Comparison of ENCODE assay signal across 34 mouse cellular contexts in the genomic region with DNA sequence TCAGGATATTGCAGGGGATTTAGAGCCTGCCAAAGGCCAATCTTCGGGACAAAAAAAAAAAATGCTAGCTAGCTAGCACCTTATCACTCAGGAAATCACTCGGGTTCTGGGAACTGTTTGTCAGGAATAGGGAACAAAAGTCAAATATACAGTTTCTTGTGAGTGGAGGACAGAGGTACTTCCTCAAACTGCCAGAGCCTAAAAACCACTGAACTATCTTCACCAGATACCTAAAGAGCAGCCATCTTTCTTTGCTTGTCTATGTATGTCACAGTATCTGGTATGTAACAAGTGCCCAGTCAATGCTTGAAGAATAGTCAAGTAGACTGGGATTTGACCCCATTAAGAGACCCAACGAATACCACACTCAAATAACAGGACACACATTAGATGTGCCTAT. TPM values are rescaled to one million over a fixed set of nuclear protein-coding genes. Genes with fewer than 3 reads are reported as not detected.
"Had no signal": no experiment of that assay in that cellular context is flagged by ENCODE, and none has a peak within 500 bp of the region (broad histone marks: within the 10 kb centered on the region; RNA-seq: fewer than 3 reads in every experiment).

No protein-coding gene starts in this region.

- H3K36me3 ChIP-seq: heart, embryonic 10.5 days; heart, embryonic 12.5 days; hindbrain, embryonic 10.5 days; hindbrain, embryonic 12.5 days; hindbrain, embryonic 15.5 days; kidney, embryonic 15.5 days; limb, embryonic 10.5 days; limb, embryonic 12.5 days; liver, embryonic 13.5 days had no signal

- H3K4me1 ChIP-seq: heart, embryonic 10.5 days; heart, embryonic 12.5 days; hindbrain, embryonic 10.5 days; hindbrain, embryonic 12.5 days; hindbrain, embryonic 15.5 days; kidney, embryonic 15.5 days; limb, embryonic 10.5 days; limb, embryonic 12.5 days; liver, embryonic 13.5 days had no signal

- H3K9me3 ChIP-seq: heart, embryonic 10.5 days; heart, embryonic 12.5 days; hindbrain, embryonic 10.5 days; hindbrain, embryonic 12.5 days; hindbrain, embryonic 15.5 days; kidney, embryonic 15.5 days; limb, embryonic 10.5 days; limb, embryonic 12.5 days; liver, embryonic 13.5 days had no signal

- H3K27ac ChIP-seq: gastrocnemius, adult 2 months; heart, embryonic 10.5 days; hindbrain, embryonic 10.5 days; hindbrain, embryonic 12.5 days; hindbrain, embryonic 15.5 days; hindbrain, postnatal 0 days; kidney, embryonic 15.5 days; kidney, postnatal 0 days; layer of hippocampus, adult 2 months; left cerebral cortex, adult 2 months; limb, embryonic 10.5 days; limb, embryonic 12.5 days; liver, embryonic 13.5 days had no signal

- DNase-seq: gastrocnemius, adult 2 months; gastrocnemius, postnatal 10 days; gastrocnemius, postnatal 25 days; heart, adult 11 months; heart, postnatal 10 days; heart, postnatal 4 days; kidney, adult 11 months; kidney, adult 2 months; kidney, adult 9 months; kidney, postnatal 14 days; kidney, postnatal 4 days; liver; liver, embryonic 13.5 days had no signal

- ATAC-seq: hindbrain, postnatal 0 days; intestine, embryonic 16.5 days had no signal

- H3K9ac ChIP-seq: heart, embryonic 12.5 days; hindbrain, embryonic 12.5 days; hindbrain, embryonic 15.5 days; kidney, embryonic 15.5 days; limb, embryonic 12.5 days; liver, embryonic 13.5 days had no signal

- H3K4me3 ChIP-seq: gastrocnemius, adult 2 months; heart, embryonic 10.5 days; heart, embryonic 12.5 days; hindbrain, embryonic 10.5 days; hindbrain, embryonic 12.5 days; hindbrain, embryonic 15.5 days; kidney, embryonic 15.5 days; layer of hippocampus, adult 2 months; left cerebral cortex, adult 2 months; limb, embryonic 10.5 days; limb, embryonic 12.5 days; liver, embryonic 13.5 days had no signal

RNA-seq across cellular contexts. Expression of gene AU015836, which starts 10.0 kb away (rescaled TPM):
- total RNA-seq: gastrocnemius, adult 2 months; gastrocnemius, postnatal 10 days; gastrocnemius, postnatal 25 days; gastrocnemius, postnatal 4 days; heart, adult 8-10 months; heart, postnatal 10 days; heart, postnatal 25 days; heart, postnatal 4 days; hindbrain, postnatal 0 days; layer of hippocampus, adult 2 months; layer of hippocampus, postnatal 10 days; layer of hippocampus, postnatal 25 days; left cerebral cortex, adult 2 months; left cerebral cortex, postnatal 14 days; left cerebral cortex, postnatal 36 days had no signal
- polyA plus RNA-seq: heart, embryonic 12.5 days; heart, embryonic 16.5 days; hindbrain, embryonic 10.5 days; hindbrain, embryonic 12.5 days; hindbrain, embryonic 15.5 days; hindbrain, postnatal 0 days; kidney, embryonic 15.5 days; limb, embryonic 10.5 days; limb, embryonic 12.5 days had no signal
